Mouse (Mus musculus) hematopoietic stem cell, adult 5-6 weeks (primary cell): ENCODE measurements around the gene Spaar. TPM values are rescaled to one million over a fixed set of nuclear protein-coding genes. Genes with fewer than 3 reads are reported as not detected.
"Not testable (repeated sequence)": the region's sequence is repeated elsewhere in the genome, so short reads cannot be mapped to it uniquely, and the experiment has no call there.

Experiments
- ATAC-seq, 2 experiments: fragments of 125-278 bp in 1 of 2; replicated peaks in 1 of 2; 2 replicates each; pipeline ENCODE4 v1.8.0; 2016 to 2017; ENCODE audit warnings: inconsistent platforms in 2 of 2, mild to moderate bottlenecking in 2 of 2, moderate number of reproducible peaks in 2 of 2, low read depth in 1 of 2, moderate TSS enrichment in 1 of 2; ENCODE audit not compliant: low FRiP score in 2 of 2, poor library complexity in 2 of 2, severe bottlenecking in 2 of 2, insufficient read depth in 1 of 2, low TSS enrichment in 1 of 2
- total RNA-seq: library from RNA; stranded (forward); fragments of 172-1452, 232-1000 nt; gene quantifications from 2 replicates; pipeline ENCODE4 v1.2.3, GENCODE M21; 2017

The Spaar gene
- total RNA-seq, 1 experiment from 2014 or later: not detected

DNA sequence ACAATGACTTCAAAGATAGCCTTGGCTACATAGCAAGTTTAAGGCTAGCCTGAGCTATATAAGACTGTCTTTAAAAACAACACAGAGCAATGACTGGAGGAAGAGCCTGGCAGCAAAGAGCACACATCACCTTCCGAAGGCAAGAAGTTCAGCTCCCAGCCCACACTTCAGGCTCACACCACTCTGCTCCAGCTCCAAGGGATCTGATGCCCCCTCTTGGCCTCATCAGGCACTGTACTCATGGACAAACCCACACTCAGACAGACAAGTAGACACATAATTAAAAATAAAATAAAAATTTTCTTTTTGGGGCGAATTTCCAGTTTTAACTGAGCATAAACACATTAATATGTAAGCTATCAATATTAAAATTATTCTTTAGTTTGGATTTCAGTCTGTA is 31.5 kb downstream of the Spaar start:
- ATAC-seq: no peak

DNA sequence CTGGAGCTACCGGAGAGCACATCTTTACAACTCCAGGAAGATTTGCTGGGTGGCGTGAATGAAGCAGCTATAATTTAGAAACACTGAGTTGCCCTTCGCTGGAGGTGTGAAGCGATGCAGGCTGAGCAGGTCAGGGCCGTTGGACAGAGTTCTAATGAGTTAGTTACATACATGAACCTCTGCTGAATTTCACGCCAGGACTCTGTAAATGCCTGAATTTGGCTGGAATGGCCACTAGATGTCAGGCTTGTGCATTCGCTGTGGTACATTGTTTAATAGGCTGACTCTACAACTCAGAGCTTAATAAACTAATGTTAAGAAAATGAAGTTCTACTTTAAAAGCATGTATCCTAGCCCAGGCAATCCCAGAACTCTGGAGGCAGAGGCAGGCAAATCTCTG is 33.6 kb downstream of the Spaar start:
- peak; percentile 49 to 62; a peak in 3 of 4 replicates for ATAC-seq

GRCm38 (mm10) chr4:43768341-43768740 is 38.5 kb downstream of the Spaar start:
- ATAC-seq: no peak

GRCm38 (mm10) chr4:43769374-43769773 is 39.5 kb downstream of the Spaar start:
- ATAC-seq: no peak

DNA sequence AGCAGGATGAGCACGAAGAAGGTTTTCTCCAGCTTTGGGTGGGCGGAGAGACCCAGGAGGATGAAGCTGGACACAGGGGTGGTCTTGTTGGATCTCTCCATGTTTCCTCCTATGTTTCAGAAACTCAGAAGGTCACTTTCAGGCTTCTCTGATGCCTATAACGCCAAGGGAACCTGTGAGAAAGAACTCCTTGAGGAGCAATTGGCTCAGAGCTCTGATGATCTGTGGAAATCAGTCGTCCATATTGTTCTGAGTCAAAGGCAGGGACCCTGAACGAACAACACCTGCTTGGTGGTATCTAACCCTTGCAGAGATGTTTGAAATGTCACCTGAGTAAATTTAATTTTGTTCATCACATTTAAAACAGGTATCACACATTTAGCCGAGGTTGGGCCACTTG is 41.1 kb downstream of the Spaar start, which contains the start of gene Olfr159:
Gene Olfr159, minus strand, starts transcription at position 101 of the 400 bp plus-strand sequence.
- ATAC-seq: no peak

- no peak for ATAC-seq
These were observed 41.8 kb downstream of the Spaar start for GRCm38 (mm10) chr4:43771626-43772025.

DNA sequence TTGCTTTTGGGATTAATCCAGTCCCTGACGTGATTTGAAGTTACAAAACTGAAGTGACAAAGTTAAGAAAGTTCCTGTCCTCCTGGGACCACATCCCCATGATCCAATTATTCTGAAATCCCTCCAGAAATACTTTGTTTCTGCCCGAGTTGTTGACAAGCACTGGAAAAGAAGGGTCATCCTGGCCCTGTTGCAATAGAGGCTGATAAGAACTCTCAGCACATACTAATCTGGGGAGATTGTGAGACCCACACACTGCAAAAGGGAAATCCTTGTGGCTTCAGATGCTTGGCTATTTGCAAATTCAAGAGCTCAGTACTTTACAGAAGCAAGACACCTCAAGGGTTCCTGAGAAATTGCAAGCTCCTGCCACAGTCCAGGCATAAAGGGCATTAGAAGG is 42.5 kb downstream of the Spaar start:
- ATAC-seq: no peak

DNA sequence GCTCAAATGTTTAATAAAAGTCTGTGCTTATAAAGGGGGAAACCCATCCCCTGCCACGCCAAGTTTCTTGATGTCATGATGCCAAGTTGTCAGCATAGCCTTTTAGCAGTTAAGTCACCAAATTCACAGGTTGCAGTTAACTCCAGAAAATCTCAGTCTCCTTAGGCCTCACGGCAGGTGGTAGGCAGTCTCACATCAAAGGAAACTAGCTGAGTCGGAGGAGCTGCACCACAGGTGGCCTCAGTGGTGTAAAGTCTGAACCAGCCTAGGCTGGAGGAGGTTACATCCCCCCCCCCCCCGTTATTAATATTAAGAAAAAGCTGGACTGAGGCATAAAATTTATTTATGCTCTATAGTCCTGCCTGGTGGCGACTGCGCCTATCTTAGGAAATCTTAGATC is 65.5 kb downstream of the Spaar start:
- no peak for ATAC-seq

GRCm38 (mm10) chr4:43795844-43796243 is 66.0 kb downstream of the Spaar start:
- not testable (repeated sequence) for ATAC-seq

DNA sequence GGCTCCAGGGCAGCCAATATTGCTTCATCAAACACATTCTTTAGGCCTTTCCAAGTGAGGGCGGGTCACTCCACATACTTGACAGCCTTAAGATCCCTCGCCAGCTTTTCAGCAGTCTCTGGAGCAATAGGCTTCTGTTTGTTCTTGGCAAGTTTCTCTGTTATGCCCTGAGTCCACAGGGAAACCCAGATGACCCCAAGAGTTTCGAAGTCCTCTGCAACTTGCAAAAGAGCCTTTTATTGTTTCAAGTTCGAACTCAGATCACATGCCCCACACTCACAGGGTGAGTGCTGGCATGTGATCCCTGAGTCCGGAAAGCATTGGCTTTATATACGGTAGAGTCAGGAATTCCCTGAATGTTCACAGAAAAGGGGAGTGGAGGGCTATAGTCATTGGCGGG is 69.1 kb downstream of the Spaar start:
- ATAC-seq: no peak

Other genes with a start within 250 kb of the Spaar start
- not detected in 2 replicates for gene Sit1, start 246.3 kb upstream of the Spaar start, total RNA-seq
- gene Ccdc107, start 237.1 kb upstream of the Spaar start, total RNA-seq: 45.7 and 55.6 TPM in 2 replicates
- gene Arhgef39, start 230.3 kb upstream of the Spaar start, total RNA-seq: 66.5 and 76.9 TPM in 2 replicates
- gene Car9, start 223.1 kb upstream of the Spaar start, total RNA-seq: 2.4 and 10.6 TPM in 2 replicates
- 18.6 and 28.2 TPM in 2 replicates for gene Tpm2, start 206.3 kb upstream of the Spaar start, total RNA-seq
- gene Creb3, start 167.7 kb upstream of the Spaar start, total RNA-seq: 76.7 and 97.5 TPM in 2 replicates
- gene Tln1, start 167.3 kb upstream of the Spaar start, total RNA-seq: 306 and 337 TPM in 2 replicates
- 13.6 and 41.0 TPM in 2 replicates for gene Rgp1, start 151.3 kb upstream of the Spaar start, total RNA-seq
- 11.9 and 19.9 TPM in 2 replicates for gene Gba2, start 151.2 kb upstream of the Spaar start, total RNA-seq
- 0.40 TPM in 1 of 2 replicates, not detected in the other for gene Msmp, start 145.5 kb upstream of the Spaar start, total RNA-seq
- gene Npr2, start 98.1 kb upstream of the Spaar start, total RNA-seq: 4.2 and 7.2 TPM in 2 replicates
- not detected in 2 replicates for gene Spag8, start 76.4 kb upstream of the Spaar start, total RNA-seq
- 61.0 and 88.4 TPM in 2 replicates for gene Hint2, start 73.6 kb upstream of the Spaar start, total RNA-seq
- gene Tmem8b, start 61.1 kb upstream of the Spaar start, total RNA-seq: 1.3 and 1.8 TPM in 2 replicates
- gene Fam221b, start 60.9 kb upstream of the Spaar start, total RNA-seq: 0.44 and 0.50 TPM in 2 replicates
- gene Olfr70, start 29.2 kb upstream of the Spaar start, total RNA-seq: not detected in 2 replicates
- not detected in 2 replicates for gene Olfr71, start 19.8 kb upstream of the Spaar start, total RNA-seq
- gene Hrct1, start 2.8 kb upstream of the Spaar start, total RNA-seq: not detected in 2 replicates
- gene Olfr159, start 41.0 kb downstream of the Spaar start, total RNA-seq: not detected in 2 replicates
- gene Olfr156, start 93.9 kb downstream of the Spaar start, total RNA-seq: not detected in 2 replicates
- gene Olfr157, start 110.2 kb downstream of the Spaar start, total RNA-seq: not detected in 2 replicates
- gene Olfr155, start 121.5 kb downstream of the Spaar start, total RNA-seq: not detected in 2 replicates
- gene Reck, start 145.5 kb downstream of the Spaar start, total RNA-seq: 2.5 and 2.8 TPM in 2 replicates
- 40.2 and 62.5 TPM in 2 replicates for gene Glipr2, start 227.4 kb downstream of the Spaar start, total RNA-seq